Mouse (Mus musculus) adrenal gland, postnatal 14 days (tissue): ENCODE measurements at regions not wholly inside any gene's neighbourhood (a gene's known extent, or its start where the extent isn't known, plus 50 kb on each side); places are given as distances from the start of the nearest gene placed in this dataset.
A peak's percentile ranks its signal among the peaks of the same experiment; 100 is the strongest.
"Not testable (repeated sequence)": the region's sequence is repeated elsewhere in the genome, so short reads cannot be mapped to it uniquely, and the experiment has no call there.

Experiments
- DNase-seq: peaks from one replicate; pipeline ENCODE4 v3.0.0; 2021; ENCODE audit warnings: mixed read lengths

- DNase-seq: no peak
These were observed 61.6 kb upstream of the Tra2b start for GRCm38 (mm10) chr16:22327386-22327785.

GRCm38 (mm10) chr16:22325161-22325560, 59.4 kb upstream of the Tra2b start:
- not testable (repeated sequence) for DNase-seq

DNA sequence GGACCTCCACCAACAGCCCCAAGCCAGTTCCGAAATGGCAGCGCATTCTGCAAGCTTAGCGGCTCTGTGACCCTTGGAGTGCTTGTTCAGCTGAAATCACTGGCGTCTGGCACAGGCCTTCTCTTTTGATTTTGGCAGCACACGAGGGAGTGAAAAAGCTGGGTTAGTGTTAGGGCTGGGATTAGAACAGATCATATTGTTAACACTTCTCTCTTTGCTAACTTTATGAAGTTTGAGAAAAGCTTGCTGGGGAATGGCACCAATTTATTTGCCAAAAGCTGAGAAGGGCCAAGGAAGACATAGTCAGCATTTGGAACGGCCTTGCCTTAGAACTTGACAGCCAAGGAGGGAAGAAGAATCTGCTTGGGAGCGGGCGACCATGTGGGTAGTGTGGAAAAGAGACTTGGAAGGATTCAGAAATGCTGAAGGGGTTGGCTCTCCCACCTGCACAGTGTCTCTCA, 50.5 kb upstream of the Tra2b start:
- peak; percentile 9 for DNase-seq
